33 mouse cellular contexts compared by ENCODE assay signal in the genomic region with DNA sequence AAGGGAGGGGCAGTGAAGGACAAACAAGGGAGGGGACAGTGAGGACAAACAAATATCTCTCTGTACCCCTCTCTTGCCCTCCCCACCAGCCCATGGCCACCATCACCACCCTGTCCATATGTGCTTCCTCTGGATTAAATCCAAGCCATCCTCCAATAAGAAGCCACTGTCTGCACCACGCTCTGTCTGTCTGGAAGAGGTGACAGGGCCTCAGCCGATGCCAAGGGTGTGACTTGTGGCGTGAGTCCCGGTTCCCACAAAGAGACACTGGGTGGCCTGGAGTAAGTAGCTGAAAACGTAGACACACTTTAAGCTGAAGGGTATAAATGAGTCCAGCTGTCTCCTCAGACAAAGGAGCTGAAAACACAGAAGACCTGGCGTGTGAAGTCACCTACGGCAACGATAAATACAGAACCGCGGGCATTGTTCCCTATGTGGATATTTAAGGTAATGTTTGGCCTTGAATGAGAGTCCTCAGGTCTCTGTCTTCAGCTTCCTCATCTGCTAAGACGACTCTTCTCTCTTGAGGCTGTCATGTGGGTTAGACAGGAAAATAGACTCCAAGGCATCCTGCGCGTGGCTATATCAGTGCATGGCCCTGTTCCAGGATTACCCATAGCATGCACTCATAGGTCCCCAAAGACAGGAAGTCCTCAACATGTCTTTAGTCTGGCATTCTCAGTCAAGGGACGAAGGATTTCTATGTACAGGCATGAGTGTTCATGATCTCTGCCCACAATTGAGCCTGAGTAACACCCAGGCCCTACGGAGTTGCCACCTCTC. TPM values are rescaled to one million over a fixed set of nuclear protein-coding genes. Genes with fewer than 3 reads are reported as not detected.
A peak's percentile ranks its signal among the peaks of the same experiment; 100 is the strongest.
DNase-seq lines count a peak whose midpoint lies in the region; ATAC-seq lines count a peak whose summit lies in the region.
"Had no signal": no experiment of that assay in that cellular context is flagged by ENCODE, and none has a peak within 500 bp of the region (broad histone marks: within the 10 kb centered on the region; RNA-seq: fewer than 3 reads in every experiment).

No protein-coding gene starts in this region.

- H3K27ac ChIP-seq in embryonic facial prominence, embryonic 14.5 days (replicated peaks; ENCODE audit: low read depth, low read length), result 0 out of 2 replicates have a peak overlapping the region, but pooled peaks have one; percentile 4
- no peak overlapping the region for H3K27ac ChIP-seq in embryonic facial prominence, embryonic 10.5 days (replicated peaks)
- H3K27ac ChIP-seq: embryonic facial prominence, embryonic 12.5 days; forebrain, embryonic 10.5 days; hindbrain, embryonic 12.5 days; limb, embryonic 15.5 days; liver, embryonic 13.5 days; macrophage; midbrain, embryonic 13.5 days had no signal

- H3K9ac ChIP-seq in embryonic facial prominence, embryonic 14.5 days (ENCODE audit: low read depth, low read length), result no peak overlapping the region
- H3K9ac ChIP-seq: embryonic facial prominence, embryonic 12.5 days; hindbrain, embryonic 12.5 days; limb, embryonic 15.5 days; liver, embryonic 13.5 days; midbrain, embryonic 13.5 days had no signal

- intact Hi-C loops in left cerebral cortex, postnatal 4 days (cut with DNase I), result no loop called here

- no peak for DNase-seq in embryonic facial prominence, embryonic 14.5 days (ENCODE audit: low spot score)
- DNase-seq in embryonic facial prominence, embryonic 10.5 days (ENCODE audit: low spot score), result no peak
- peak; percentile 32 for DNase-seq in left cerebral cortex, postnatal 4 days
- DNase-seq in left cerebral cortex, adult 11 months (ENCODE audit: low spot score), result no peak
- peak; percentile 47 for DNase-seq in lung, postnatal 10 days
- no peak for DNase-seq in lung, postnatal 14 days
- no peak for DNase-seq in embryo, embryonic 9.5 days (ENCODE audit: extremely low spot score)
- DNase-seq: adrenal gland, postnatal 14 days; cerebellum, adult 11-12 months; cerebellum, adult 9-11 months; kidney, adult 11 months; kidney, postnatal 14 days; liver, embryonic 13.5 days; thymus, postnatal 4 days had no signal

- no peaks in the 10 kb centered on the region for H3K27me3 ChIP-seq in embryonic facial prominence, embryonic 14.5 days (replicated peaks; ENCODE audit: control insufficient read depth, insufficient read depth, low read length)
- H3K27me3 ChIP-seq in embryonic facial prominence, embryonic 10.5 days (replicated peaks; ENCODE audit: low read depth, poor library complexity, severe bottlenecking), result peaks cover under 1% of the 10 kb centered on the region; the same call in 1 of the 2 replicates
- H3K27me3 ChIP-seq: embryonic facial prominence, embryonic 12.5 days; limb, embryonic 15.5 days; liver, embryonic 13.5 days had no signal

- no peak overlapping the region for H3K4me2 ChIP-seq in embryonic facial prominence, embryonic 14.5 days (ENCODE audit: low read depth, low read length)
- H3K4me2 ChIP-seq: embryonic facial prominence, embryonic 12.5 days; hindbrain, embryonic 12.5 days; limb, embryonic 15.5 days; liver, embryonic 13.5 days; midbrain, embryonic 13.5 days had no signal

- 75% methylated on average over 15 of the region's 15 CpGs for WGBS in embryonic facial prominence, embryonic 14.5 days
- 86% methylated on average over 15 of the region's 15 CpGs for WGBS in embryonic facial prominence, embryonic 10.5 days

- no peaks in the 10 kb centered on the region for H3K36me3 ChIP-seq in embryonic facial prominence, embryonic 14.5 days (ENCODE audit: control insufficient read depth, insufficient read depth, low read length)
- H3K36me3 ChIP-seq in embryonic facial prominence, embryonic 10.5 days (replicated peaks), result no peaks in the 10 kb centered on the region
- H3K36me3 ChIP-seq: embryonic facial prominence, embryonic 12.5 days; forebrain, embryonic 10.5 days; hindbrain, embryonic 12.5 days; limb, embryonic 15.5 days; liver, embryonic 13.5 days; midbrain, embryonic 13.5 days had no signal

- H3K4me3 ChIP-seq in embryonic facial prominence, embryonic 14.5 days (ENCODE audit: low read depth, low read length), result no peak overlapping the region
- no peak overlapping the region for H3K4me3 ChIP-seq in embryonic facial prominence, embryonic 10.5 days
- H3K4me3 ChIP-seq: embryonic facial prominence, embryonic 12.5 days; forebrain, embryonic 10.5 days; hindbrain, embryonic 12.5 days; limb, embryonic 15.5 days; liver, embryonic 13.5 days; midbrain, embryonic 13.5 days had no signal

- peaks cover 40% of the 10 kb centered on the region for H3K4me1 ChIP-seq in embryonic facial prominence, embryonic 14.5 days (ENCODE audit: control insufficient read depth, insufficient read depth, low read length)
- peaks cover 54% of the 10 kb centered on the region for H3K4me1 ChIP-seq in embryonic facial prominence, embryonic 10.5 days
- H3K4me1 ChIP-seq: liver, embryonic 13.5 days had no signal

- H3K9me3 ChIP-seq in embryonic facial prominence, embryonic 14.5 days (ENCODE audit: control insufficient read depth, low read length), result no peaks in the 10 kb centered on the region
- H3K9me3 ChIP-seq in embryonic facial prominence, embryonic 10.5 days, result no peaks in the 10 kb centered on the region
- H3K9me3 ChIP-seq: embryonic facial prominence, embryonic 12.5 days; forebrain, embryonic 10.5 days; hindbrain, embryonic 12.5 days; limb, embryonic 15.5 days; liver, embryonic 13.5 days; midbrain, embryonic 13.5 days had no signal

- ATAC-seq in embryonic facial prominence, embryonic 14.5 days (ENCODE audit: low read depth), result no peak
- ATAC-seq: forebrain, embryonic 16.5 days; inflammation-experienced regulatory T-cells, adult 6 months; midbrain, embryonic 13.5 days had no signal

RNA-seq across cellular contexts. Expression of a gene that starts 7.3 kb away (rescaled TPM):
- 2.3 and 2.7 TPM in 2 replicates for polyA plus RNA-seq in embryonic facial prominence, embryonic 14.5 days (2014; fragmentation: Nextera tagmentation; extraction: Ambion mirVana)
- 0.18 and 0.66 TPM in 2 replicates for polyA plus RNA-seq in embryonic facial prominence, embryonic 10.5 days (2016; fragmentation: Nextera tagmentation; extraction: Ambion mirVana)
- total RNA-seq in left cerebral cortex, postnatal 4 days (2021), result under 1 TPM in 1 of 2 experiments, not detected in 1; 0.12 TPM
- total RNA-seq: left cerebral cortex, adult 8-10 months; left cerebral cortex, postnatal 36 days; megakaryocyte-erythroid progenitor cell, adult 5-6 weeks; monocyte, adult 5-6 weeks had no signal
- polyA plus RNA-seq: liver, embryonic 13.5 days; macrophage had no signal

RNA-seq across cellular contexts. Expression of a gene that starts 8.4 kb away (rescaled TPM):
- polyA plus RNA-seq in embryonic facial prominence, embryonic 14.5 days (2014; fragmentation: Nextera tagmentation; extraction: Ambion mirVana), result 0.05 TPM in 1 of 2 replicates, not detected in the other
- not detected in 2 replicates for polyA plus RNA-seq in embryonic facial prominence, embryonic 10.5 days (2016; fragmentation: Nextera tagmentation; extraction: Ambion mirVana)
- total RNA-seq in left cerebral cortex, postnatal 4 days (2021), result not detected
- total RNA-seq: layer of hippocampus, postnatal 10 days; left cerebral cortex, adult 8-10 months; left cerebral cortex, postnatal 36 days; megakaryocyte-erythroid progenitor cell, adult 5-6 weeks; monocyte, adult 5-6 weeks had no signal
- polyA plus RNA-seq: embryonic facial prominence, embryonic 12.5 days; forebrain, embryonic 10.5 days; forebrain, embryonic 16.5 days; heart, embryonic 14.5 days; hindbrain, embryonic 12.5 days; inflammation-experienced regulatory T-cells, adult 6 months; kidney, embryonic 14.5 days; limb, embryonic 15.5 days; macrophage; midbrain, embryonic 13.5 days; neural tube, embryonic 14.5 days; stomach, embryonic 14.5 days; thymus, postnatal 0 days had no signal

RNA-seq across cellular contexts. Expression of a gene that starts 34.8 kb away (rescaled TPM):
- polyA plus RNA-seq in embryonic facial prominence, embryonic 14.5 days (2014; fragmentation: Nextera tagmentation; extraction: Ambion mirVana), result 0.32 and 0.56 TPM in 2 replicates
- 0.93 and 2.0 TPM in 2 replicates for polyA plus RNA-seq in embryonic facial prominence, embryonic 10.5 days (2016; fragmentation: Nextera tagmentation; extraction: Ambion mirVana)
- under 1 TPM; 0.30 to 0.62 TPM for total RNA-seq in left cerebral cortex, postnatal 4 days (2021)
- total RNA-seq: gastrocnemius, adult 8-10 months had no signal
- polyA plus RNA-seq: inflammation-experienced regulatory T-cells, adult 6 months had no signal

Comparison
In these comparisons a context has a peak if more than half of its experiments do, and no peak if none do; other contexts are left out.
1. DNase-seq: peak in left cerebral cortex, postnatal 4 days (single experiment) and lung, postnatal 10 days (single experiment); none in embryonic facial prominence, embryonic 14.5 days (single experiment), embryonic facial prominence, embryonic 10.5 days (single experiment), left cerebral cortex, adult 11 months (single experiment), lung, postnatal 14 days (single experiment) and embryo, embryonic 9.5 days (single experiment).